Mouse (Mus musculus) myocyte (in vitro differentiated cells): ENCODE measurements around the gene Disc1. TPM values are rescaled to one million over a fixed set of nuclear protein-coding genes. Genes with fewer than 3 reads are reported as not detected.

Source experiments
- H3K27me3 ChIP-seq: one replicate; pipeline ENCODE4 v1.6.1; 2011; ENCODE audit not compliant: control insufficient read depth, insufficient read depth, insufficient read length
- H3K36me3 ChIP-seq: one replicate; pipeline ENCODE4 v1.6.1; 2011; ENCODE audit not compliant: control insufficient read depth, insufficient read depth
- H3K4me2 ChIP-seq: one replicate; pipeline ENCODE4 v1.6.1; 2011; ENCODE audit warnings: low read depth, control low read depth
- H3K4me3 ChIP-seq: one replicate; pipeline ENCODE4 v1.5.1; 2011; ENCODE audit warnings: mild to moderate bottlenecking, control low read depth, moderate library complexity
- H3K79me2 ChIP-seq: one replicate; pipeline ENCODE4 v1.6.1; 2011; ENCODE audit not compliant: control insufficient read depth, insufficient read depth
- H3ac ChIP-seq: one replicate; pipeline ENCODE4 v1.6.1; 2011; ENCODE audit not compliant: control insufficient read depth, insufficient read length
- CEBPB ChIP-seq: IDR thresholded peaks from 2 replicates; pipeline ENCODE4 v1.6.1; 2011; ENCODE audit warnings: mild to moderate bottlenecking, moderate library complexity; ENCODE audit not compliant: poor library complexity, insufficient read depth, severe bottlenecking
- E2F4 ChIP-seq: IDR thresholded peaks from one replicate; pipeline ENCODE4 v1.6.1; 2011; ENCODE audit warnings: mild to moderate bottlenecking, control low read depth, moderate library complexity; ENCODE audit not compliant: insufficient read depth
- MAX ChIP-seq: IDR thresholded peaks from one replicate; pipeline ENCODE4 v1.6.1; 2011; ENCODE audit warnings: low read depth, mild to moderate bottlenecking, control low read depth
- MYOD1 ChIP-seq, 3 experiments: IDR thresholded peaks; one replicate each; pipeline ENCODE4 v1.6.1; 2011; ENCODE audit warnings: control low read depth in 2 of 3, low read depth in 2 of 3, mild to moderate bottlenecking in 2 of 3, moderate library complexity in 1 of 3; ENCODE audit not compliant: insufficient read length in 2 of 3, control insufficient read depth in 1 of 3
- MYOG ChIP-seq, 3 experiments: IDR thresholded peaks; one replicate each; pipeline ENCODE4 v1.6.1; 2011; ENCODE audit warnings: control low read depth in 2 of 3, low read depth in 2 of 3, mild to moderate bottlenecking in 2 of 3; ENCODE audit not compliant: insufficient read length in 2 of 3, control insufficient read depth in 1 of 3, insufficient read depth in 1 of 3
- POLR2A ChIP-seq: IDR thresholded peaks from one replicate; pipeline ENCODE4 v1.6.1; 2011; ENCODE audit warnings: low read depth, mild to moderate bottlenecking, control low read depth, moderate library complexity; ENCODE audit not compliant: insufficient read length
- POLR2AphosphoS2 ChIP-seq: IDR thresholded peaks from one replicate; pipeline ENCODE4 v1.6.1; 2011; ENCODE audit warnings: low read depth, control low read depth; ENCODE audit not compliant: insufficient read length
- REST ChIP-seq: IDR thresholded peaks from one replicate; pipeline ENCODE4 v1.6.1; 2011; ENCODE audit warnings: mild to moderate bottlenecking, control low read depth, moderate library complexity; ENCODE audit not compliant: insufficient read depth, insufficient read length
- SRF ChIP-seq: IDR thresholded peaks from one replicate; pipeline ENCODE4 v1.6.1; 2011; ENCODE audit warnings: low read depth; ENCODE audit not compliant: control insufficient read depth, insufficient read length
- TCF12 ChIP-seq: IDR thresholded peaks from one replicate; pipeline ENCODE4 v1.6.1; 2011; ENCODE audit warnings: mild to moderate bottlenecking, control low read depth; ENCODE audit not compliant: poor library complexity, insufficient read depth, severe bottlenecking
- TCF3 ChIP-seq: IDR thresholded peaks from one replicate; pipeline ENCODE4 v1.6.1; 2011; ENCODE audit warnings: low read depth, control low read depth; ENCODE audit not compliant: insufficient read length
- USF1 ChIP-seq: IDR thresholded peaks from one replicate; pipeline ENCODE4 v1.6.1; 2011; ENCODE audit warnings: low read depth, mild to moderate bottlenecking, control low read depth, moderate library complexity
- polyA plus RNA-seq: library from polyadenylated mRNA; unstranded; fragments of >200 nt; fragmentation: generic; extraction: Trizol; gene quantifications from one replicate; pipeline ENCODE4 v1.2.1, GENCODE M21; 2012; ENCODE audit warnings: missing spikeins

Disc1 gene
- polyA plus RNA-seq, 1 experiment, result 0.06 TPM

DNA sequence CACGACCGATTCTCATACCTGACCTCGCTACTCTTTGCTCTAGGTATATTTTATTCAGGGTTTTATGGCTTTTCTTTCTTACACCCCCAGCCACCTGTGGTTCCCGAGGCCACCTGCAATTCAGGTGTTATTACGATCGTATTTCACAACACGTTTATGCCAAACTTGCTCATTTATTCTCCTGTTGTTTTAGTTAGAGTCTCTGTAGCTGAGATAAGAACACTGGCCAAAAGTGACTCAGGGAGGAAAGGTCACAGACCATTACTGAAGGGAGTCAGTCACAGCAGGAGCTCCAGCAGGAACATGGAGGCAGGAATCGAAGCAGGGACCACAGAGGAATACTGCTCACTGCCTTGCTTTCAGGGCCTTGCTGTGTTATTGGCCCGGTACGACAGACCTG is 109.5 kb downstream of the Disc1 start:
- no peaks in the 10 kb centered on the region for H3K79me2 ChIP-seq
- H3K4me3 ChIP-seq, result no peak overlapping the region
- H3K36me3 ChIP-seq, result no peaks in the 10 kb centered on the region
- TF ChIP-seq USF1, result no peak
- TF ChIP-seq MYOG (IDR thresholded peaks at IDR 0.05; ENCODE audit: control insufficient read depth in 1 of 3, insufficient read depth in 1 of 3, insufficient read length in 2 of 3, low read depth in 2 of 3), result no peak
- TF ChIP-seq CEBPB, result no peak
- TF ChIP-seq POLR2A, result no peak
- TF ChIP-seq E2F4, result no peak
- TF ChIP-seq TCF12, result no peak
- no peak for TF ChIP-seq MYOD1 (IDR thresholded peaks at IDR 0.05; ENCODE audit: control insufficient read depth in 1 of 3, insufficient read length in 2 of 3, low read depth in 2 of 3)
- TF ChIP-seq POLR2AphosphoS2, result no peak
- TF ChIP-seq TCF3, result no peak
- TF ChIP-seq SRF, result no peak
- no peak for TF ChIP-seq MAX
- TF ChIP-seq REST, result no peak
- H3ac ChIP-seq, result no peak overlapping the region
- H3K4me2 ChIP-seq, result no peak overlapping the region
- H3K27me3 ChIP-seq, result peaks cover 40% of the 10 kb centered on the region

DNA sequence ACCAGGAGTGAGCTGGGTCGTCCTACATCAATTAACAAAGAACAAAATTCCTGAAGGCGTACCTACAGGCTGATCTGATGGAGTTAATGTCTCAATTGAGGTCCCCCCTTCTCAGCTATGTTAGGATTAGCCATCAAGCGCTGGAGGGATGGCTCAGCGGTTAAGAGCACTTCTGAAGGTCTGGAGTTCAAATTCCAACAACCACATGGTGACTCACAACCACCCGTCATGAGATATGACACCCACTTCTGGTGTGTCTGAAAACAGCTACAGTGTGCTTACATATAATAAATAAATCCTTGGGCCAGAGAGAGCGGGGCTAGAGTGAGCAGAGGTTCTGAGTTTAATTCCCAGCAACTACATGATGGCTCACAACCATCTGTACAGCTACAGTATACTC is 109.9 kb downstream of the Disc1 start:
- no peak overlapping the region for H3K4me2 ChIP-seq
- no peak overlapping the region for H3ac ChIP-seq
- H3K27me3 ChIP-seq, result peaks cover 38% of the 10 kb centered on the region
- TF ChIP-seq E2F4 (no peak), SRF (no peak), USF1 (no peak)
- H3K36me3 ChIP-seq, result no peaks in the 10 kb centered on the region
- H3K79me2 ChIP-seq, result no peaks in the 10 kb centered on the region
- no peak overlapping the region for H3K4me3 ChIP-seq

DNA sequence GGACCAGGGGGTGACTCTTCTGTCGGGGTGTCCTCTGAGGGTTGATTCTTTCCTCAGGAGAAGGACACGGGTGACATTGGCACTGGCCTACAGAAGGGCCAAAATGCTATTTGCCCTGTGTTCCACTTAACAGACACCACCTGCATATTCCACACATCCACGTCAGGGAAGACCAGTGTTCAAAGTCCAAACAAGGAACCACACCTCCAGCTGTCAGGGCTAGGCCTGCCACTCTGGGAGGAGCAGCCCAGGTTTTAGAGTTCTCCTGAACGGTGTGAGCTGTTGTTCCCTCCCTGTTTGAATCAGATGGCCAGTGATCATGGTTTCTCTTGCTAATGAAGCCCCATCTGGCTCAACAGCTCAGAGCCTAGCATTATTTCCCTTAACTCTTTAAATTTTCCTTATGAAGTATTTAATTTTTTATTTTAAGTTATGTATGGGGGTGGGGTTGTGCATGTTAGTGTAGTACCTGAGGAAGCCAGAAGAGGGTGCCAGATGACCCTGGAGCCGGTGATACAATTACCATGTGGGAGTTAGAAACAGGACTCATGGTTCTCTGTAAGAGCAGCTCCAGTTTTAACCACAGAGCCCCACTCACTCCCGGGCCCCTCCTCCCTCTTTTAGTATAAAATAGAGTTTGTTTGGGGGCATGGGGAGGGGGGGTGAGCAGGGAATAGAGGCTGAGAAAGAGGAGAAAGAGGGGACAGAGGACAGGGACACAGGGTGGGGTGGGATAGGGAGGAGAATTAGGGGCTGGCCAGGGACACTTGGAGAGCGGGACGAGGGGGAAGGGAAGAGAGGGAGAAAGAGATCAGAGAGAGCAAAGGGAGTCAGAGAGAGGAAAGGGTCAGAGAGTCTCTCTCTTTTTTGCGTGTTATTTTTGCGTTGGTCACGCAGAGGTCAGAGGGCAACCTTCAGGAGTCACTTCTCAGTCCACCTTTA is 111.8 kb downstream of the Disc1 start:
- no peak for TF ChIP-seq CEBPB
- no peak for TF ChIP-seq MYOG (IDR thresholded peaks at IDR 0.05; ENCODE audit: control insufficient read depth in 1 of 3, insufficient read depth in 1 of 3, insufficient read length in 2 of 3, low read depth in 2 of 3)
- TF ChIP-seq SRF, result no peak
- Histone ChIP-seq H3K36me3 (no peaks in the 10 kb centered on the region), H3ac (no peak overlapping the region), H3K4me2 (no peak overlapping the region), H3K79me2 (no peaks in the 10 kb centered on the region), H3K27me3 (peaks cover 37% of the 10 kb centered on the region), H3K4me3 (no peak overlapping the region)

DNA sequence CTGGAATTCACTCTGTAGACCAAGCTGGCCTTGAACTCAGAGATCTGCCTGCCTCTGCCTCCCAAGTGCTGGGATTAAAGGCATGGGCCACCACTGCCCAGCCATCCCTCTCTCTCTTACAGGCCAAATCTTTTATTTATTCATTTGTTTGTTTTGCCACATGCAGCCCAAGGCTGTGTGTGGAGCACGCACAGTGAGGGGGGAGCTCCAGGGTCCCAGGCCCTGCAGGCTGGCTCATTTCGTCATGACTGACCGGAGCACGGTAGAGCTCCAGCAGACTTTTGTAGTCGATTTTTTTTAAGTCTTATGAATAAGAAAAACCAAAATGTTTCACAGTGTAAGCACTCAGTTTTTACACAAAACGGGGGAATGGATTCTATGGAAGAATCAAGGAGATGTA is 112.5 kb downstream of the Disc1 start:
- no peak overlapping the region for H3K4me3 ChIP-seq
- TF ChIP-seq POLR2A (no peak), MYOD1 (IDR thresholded peaks at IDR 0.05; ENCODE audit: control insufficient read depth in 1 of 3, insufficient read length in 2 of 3, low read depth in 2 of 3) (no peak), USF1 (no peak), TCF12 (no peak), CEBPB (no peak), POLR2AphosphoS2 (no peak), SRF (no peak), E2F4 (no peak), MYOG (IDR thresholded peaks at IDR 0.05; ENCODE audit: control insufficient read depth in 1 of 3, insufficient read depth in 1 of 3, insufficient read length in 2 of 3, low read depth in 2 of 3) (no peak), MAX (no peak), REST (no peak)
- no peak overlapping the region for H3ac ChIP-seq
- peaks cover 31% of the 10 kb centered on the region for H3K27me3 ChIP-seq
- H3K4me2 ChIP-seq, result no peak overlapping the region
- H3K79me2 ChIP-seq, result no peaks in the 10 kb centered on the region
- no peaks in the 10 kb centered on the region for H3K36me3 ChIP-seq

GRCm38 (mm10) chr8:125166988-125167387 is 113.0 kb downstream of the Disc1 start:
- TF ChIP-seq MAX, result no peak
- TF ChIP-seq POLR2AphosphoS2, result no peak
- no peak for TF ChIP-seq TCF12
- no peak for TF ChIP-seq REST
- TF ChIP-seq MYOD1 (IDR thresholded peaks at IDR 0.05; ENCODE audit: control insufficient read depth in 1 of 3, insufficient read length in 2 of 3, low read depth in 2 of 3), result no peak
- TF ChIP-seq TCF3, result no peak
- Histone ChIP-seq H3K27me3 (peaks cover 29% of the 10 kb centered on the region), H3K79me2 (no peaks in the 10 kb centered on the region), H3ac (no peak overlapping the region), H3K4me2 (no peak overlapping the region), H3K36me3 (no peaks in the 10 kb centered on the region), H3K4me3 (no peak overlapping the region)
